Mouse (Mus musculus): ENCODE measurements around the gene Lsm2. TPM values are rescaled to one million over a fixed set of nuclear protein-coding genes. Genes with fewer than 3 reads are reported as not detected.
"Not testable (repeated sequence)": the region's sequence is repeated elsewhere in the genome, so short reads cannot be mapped to it uniquely, and the experiment has no call there.

The Lsm2 gene
- total RNA-seq (2021), result 10 to 100 TPM; 16.3 to 18.0 TPM
- long read RNA-seq, experiment 1, transcript Lsm2-202 (5 exons, 840 nt), result major isoform, 12 of 15 reads
- long read RNA-seq, experiment 1, partial matches to known transcripts, result 0 of 15 reads
- long read RNA-seq, experiment 1, other reads (novel, unspliced or antisense), result 0 of 15 reads
- long read RNA-seq, experiment 2, transcript Lsm2-202 (5 exons, 840 nt), result major isoform, 7 of 8 reads
- long read RNA-seq, experiment 2, partial matches to known transcripts, result 0 of 8 reads
- long read RNA-seq, experiment 2, other reads (novel, unspliced or antisense), result 1 of 8 reads

DNA sequence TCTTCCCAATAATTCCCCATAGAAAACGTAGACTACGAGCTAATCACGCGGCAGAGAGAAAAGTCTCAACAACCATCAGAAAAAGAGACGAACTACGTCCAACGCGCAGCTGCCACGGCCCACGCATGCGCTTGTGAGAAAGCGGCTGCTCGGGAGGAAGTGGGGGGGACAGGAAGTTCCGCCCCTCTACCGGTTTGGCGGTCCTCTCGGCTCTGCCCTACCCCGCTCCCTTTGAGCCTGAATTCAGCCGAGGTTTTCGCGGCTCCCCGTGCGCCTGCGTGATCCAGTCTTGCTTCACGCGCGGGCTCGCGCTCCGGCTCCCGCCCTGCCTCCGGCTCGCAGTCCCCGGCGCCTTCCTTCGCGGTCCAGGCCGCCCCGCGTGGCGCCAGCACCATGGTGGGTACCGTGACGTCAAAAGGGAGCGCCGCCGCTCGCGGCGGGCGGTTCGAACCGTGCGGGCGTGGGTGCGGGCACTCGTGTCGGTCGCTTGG, at the start of gene Lsm2:
Gene Lsm2, plus strand, starts transcription at position 173 of the 491 bp plus-strand sequence.
- DNase-seq, result peak; percentile 95 to 96

DNA sequence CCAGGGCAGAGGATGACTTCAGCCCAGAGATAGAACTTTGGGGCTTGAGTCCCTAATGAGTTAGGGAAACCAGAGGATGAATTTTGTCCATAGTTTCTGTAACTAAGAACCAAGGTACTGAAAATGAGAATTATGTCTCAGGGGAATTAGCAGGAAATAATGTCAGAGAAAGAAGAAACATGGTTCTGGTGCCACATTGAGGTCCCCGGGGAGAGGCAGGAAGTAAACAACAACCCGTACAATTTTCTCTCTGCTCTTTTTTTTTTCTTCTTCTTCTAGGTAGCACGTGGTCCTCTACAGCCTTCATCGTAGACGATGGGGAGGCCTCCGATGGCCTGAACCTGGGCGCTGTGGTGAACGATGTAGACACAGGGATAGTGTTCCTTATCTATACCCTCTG, 49.4 kb upstream of the Lsm2 start:
- DNase-seq, result no peak

DNA sequence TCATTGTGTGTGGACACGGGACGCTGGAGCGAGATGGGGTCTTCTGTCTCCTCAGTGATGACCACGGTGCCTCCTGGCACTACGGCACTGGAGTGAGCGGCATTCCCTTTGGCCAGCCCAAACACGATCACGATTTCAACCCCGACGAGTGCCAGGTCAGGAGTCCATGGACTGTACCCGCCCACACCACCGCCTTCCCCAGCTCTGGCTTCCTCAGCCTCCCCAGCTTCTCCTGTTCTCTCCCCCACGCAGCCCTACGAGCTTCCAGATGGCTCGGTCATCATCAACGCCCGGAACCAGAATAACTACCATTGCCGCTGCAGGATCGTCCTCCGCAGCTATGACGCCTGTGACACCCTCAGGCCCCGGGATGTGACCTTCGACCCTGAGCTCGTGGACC, 47.6 kb upstream of the Lsm2 start:
- DNase-seq, result no peak

DNA sequence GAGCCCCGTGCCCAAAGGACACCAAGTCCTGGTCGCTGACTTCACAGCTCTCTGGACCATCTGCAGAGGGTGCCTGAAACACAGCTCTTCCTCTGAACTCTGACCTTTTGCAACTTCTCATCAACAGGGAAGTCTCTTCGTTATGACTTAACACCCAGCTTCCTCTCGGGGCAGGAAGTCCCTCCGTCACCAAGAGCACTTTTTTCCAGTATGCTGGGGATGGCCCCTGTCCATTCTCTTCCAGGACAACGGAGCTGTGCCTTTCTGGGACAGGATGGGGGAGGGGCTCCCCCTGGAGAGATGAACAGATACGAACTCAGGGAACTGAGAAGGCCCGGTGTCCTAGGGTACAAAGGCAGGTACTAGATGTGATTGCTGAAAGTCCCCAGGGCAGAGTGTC, 46.8 kb upstream of the Lsm2 start:
- peak in 1 of 2 experiments; percentile 53 for DNase-seq

DNA sequence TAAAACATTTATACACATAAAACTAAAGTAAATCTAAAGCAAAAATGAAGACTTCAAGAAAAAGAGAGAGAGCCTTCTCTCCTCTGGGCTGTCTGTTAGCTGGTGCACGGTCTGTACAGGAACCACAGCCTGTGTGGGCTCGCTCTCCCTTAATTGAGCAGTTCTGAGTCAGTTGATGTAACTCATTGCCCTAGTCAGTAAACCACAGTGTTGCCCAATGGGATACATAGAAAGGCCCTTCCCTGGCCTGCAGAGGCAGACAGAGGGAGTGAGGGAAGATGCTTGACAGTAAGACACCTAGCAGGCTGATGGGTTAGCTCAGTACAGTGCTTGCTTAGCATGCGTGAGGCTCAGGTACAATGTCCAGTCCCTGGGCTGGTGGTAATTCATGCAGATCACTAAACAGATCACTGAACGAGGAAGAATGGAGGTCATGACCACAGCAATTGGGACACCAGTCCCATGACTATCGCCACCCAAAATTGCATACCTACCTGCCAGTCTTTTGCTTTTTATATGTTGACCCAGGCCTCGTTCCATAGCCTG, 43.6 kb upstream of the Lsm2 start:
- no peak for DNase-seq

DNA sequence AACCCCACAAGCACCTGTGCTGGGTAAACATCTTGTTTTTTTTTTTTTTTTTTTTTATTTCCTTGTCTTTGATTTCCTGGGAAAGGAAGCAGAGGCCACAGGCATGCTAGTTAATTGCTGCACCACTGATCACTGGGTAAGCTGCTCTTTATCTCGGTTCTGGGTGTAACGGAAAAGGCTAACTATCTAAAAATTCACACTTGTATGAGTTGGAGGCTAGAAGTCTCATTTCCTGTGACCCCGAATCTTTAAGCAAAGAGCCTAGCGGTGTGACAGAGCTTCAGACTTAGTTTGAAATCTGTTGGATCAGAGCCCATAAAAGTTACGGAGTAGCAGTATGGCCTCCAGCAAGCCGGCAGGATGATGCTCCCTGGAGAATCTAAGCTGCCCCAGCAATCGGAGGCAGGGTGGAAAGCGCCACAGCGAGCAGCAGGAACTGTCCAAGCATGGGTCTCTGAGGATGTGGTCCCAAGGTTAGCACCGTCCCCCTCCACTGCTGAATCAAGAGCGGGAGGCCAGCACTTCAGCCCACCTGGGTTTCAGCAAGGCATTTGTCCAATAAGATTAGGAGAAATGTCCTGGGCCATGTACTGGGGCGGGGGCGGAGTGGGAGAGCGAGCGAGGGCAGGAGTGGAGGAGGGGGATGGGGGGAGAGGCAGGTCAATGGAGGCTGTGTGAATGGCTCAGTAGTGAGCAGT, 40.2 kb upstream of the Lsm2 start:
- DNase-seq, result peak; percentile 38 to 62

DNA sequence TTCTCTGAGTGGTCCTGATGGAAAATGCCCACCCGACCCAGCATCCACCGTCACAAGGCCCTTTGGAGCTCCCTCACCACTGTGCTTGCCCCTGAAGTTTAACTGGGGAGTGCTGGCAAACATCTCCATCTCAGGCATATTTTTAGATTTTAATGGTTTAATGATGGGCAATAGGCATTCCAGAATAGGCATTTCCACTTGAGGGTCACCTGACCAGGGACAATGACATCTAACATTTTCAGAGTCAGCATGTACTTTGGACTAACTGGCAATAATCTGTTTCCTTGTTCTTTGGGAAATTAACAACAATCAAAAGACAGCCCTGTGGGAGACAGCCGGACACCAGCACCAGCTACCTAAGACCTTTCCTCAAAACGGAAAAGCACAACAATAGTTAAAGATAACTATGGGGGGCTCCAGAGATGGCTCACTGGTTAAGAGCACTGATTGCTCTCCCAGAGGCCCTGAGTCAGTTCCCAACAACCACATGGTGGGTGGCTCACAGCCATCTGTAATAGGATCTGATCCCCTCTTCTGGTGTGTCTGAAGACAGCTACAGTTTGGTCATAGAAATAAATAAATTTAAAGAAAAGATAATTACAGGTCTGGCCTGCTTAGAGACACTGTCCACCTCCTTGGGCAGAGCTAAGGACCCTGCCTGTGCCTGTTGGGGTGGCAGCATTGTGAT, 38.4 kb upstream of the Lsm2 start:
- no peak for DNase-seq

DNA sequence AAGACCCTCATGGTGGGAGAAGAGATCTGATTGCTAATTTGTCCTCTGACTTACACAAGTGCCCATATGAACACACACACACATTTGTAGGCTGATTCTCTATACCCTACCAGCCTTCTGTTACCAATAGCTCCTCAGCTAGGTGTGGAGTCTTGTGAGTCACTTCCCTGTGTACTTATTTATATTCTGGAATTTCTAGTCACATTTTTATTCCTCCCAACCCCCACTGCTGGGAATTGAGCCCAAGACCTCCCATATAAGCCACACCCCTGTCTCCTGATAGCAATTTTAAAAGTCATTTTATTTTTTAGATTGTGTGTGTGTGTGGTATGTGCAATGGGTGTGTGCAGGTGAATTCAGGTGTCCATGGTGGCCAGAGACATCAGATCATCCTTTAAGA, 37.3 kb upstream of the Lsm2 start:
- DNase-seq, result no peak

DNA sequence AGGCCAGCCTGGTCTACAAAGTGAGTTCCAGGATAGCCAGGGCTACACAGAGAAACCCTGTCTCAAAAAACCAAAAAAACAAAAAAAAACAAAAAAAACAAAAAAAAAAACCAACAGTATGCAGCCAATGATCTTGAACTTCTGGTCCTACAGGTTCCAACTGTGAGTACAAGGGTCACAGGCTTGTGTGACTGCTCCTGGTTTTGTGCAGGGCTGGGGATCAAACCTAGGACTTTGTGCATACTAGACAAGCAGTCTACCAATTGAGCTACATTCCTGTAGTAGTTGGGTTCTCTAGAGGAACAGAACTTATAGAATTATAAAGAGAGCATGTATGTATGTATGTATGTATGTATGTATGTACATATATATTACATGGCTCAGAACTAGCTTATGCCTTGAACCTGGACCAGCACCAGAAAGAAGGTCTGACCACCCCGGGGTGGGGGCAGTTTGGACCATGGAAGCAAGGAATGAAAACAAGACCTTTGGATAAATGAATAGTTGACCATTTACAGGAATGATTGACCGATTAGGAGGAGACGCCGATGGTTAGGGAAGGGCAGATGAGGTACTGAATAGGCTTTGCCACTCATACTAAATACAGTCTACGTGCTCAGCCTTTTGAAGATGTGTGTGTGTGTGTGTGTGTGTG, 35.0 kb upstream of the Lsm2 start:
- DNase-seq, result no peak

DNA sequence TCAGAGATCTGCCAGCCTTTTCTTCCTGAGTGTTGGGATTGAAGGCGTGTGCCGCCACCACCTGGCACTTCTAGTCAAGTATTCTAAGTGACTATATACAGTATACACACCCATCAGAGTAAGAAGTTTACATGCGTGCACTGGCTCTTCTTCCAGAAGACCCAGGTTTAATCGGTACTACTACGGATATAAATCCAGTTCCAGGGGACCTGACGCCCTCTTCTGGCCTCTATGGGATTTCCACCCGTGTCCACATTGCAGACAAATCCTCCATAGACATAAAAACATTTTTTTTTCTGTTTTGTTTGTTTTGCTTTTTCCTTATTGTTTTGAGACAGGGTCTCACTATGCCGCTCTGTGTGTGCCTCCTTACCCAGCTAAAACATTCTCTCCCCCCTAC, 34.1 kb upstream of the Lsm2 start:
- no peak for DNase-seq

DNA sequence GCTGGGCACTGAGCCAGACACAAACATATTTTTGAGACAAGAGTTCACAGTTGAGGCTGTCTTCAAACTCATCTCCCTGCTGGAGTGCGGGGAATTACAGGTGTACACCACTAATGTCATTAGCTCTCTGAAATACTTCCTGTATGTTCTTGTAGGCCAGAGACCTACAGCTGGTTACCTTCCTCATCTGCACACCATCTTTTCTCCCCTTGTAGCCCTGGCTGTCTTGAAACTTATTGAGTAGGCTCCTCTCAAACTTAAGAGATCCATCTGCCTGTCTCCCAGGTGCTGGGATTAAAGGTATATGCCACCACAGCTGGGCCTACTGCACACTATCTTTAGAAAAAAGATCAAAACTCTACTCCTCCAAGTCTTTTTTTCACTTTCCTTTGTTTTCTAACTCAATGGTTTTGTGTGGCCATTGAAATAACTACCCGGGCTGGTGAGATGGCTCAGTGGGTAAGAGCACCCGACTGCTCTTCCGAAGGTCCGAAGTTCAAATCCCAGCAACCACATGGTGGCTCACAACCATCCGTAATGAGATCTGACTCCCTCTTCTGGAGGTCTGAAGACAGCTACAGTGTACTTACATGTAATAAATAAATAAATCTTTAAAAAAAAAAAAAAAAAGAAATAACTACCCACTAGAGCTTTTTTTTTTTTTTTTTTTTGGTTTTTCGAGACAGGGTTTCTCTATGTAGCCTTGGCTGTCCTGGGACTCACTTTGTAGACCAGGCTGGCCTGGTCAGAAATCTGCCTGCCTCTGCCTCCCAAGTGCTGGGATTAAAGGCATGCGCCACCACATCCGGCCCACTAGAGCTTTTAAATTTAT, 32.7 kb upstream of the Lsm2 start:
- not testable (repeated sequence) for DNase-seq

DNA sequence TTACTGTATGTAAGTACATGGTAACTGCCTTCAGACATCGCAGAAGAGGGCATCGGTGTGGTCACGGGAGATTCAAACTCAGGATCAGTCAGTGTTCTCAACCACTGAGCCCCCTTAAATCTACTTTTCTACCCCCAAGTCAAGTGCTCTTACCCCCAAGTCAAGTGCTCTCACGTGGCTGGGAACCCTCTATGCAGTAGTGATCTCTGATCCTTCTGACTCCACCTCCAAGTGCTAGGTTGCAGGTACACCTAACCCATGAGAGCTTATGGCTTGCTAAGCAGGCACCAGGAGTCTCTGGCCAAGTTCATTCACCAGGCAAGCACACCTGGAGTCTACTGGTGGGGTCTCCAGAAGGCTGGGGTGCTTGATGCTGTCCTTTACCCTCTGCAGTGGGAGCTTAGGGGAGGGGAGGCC, 32.1 kb upstream of the Lsm2 start:
- no peak for DNase-seq

DNA sequence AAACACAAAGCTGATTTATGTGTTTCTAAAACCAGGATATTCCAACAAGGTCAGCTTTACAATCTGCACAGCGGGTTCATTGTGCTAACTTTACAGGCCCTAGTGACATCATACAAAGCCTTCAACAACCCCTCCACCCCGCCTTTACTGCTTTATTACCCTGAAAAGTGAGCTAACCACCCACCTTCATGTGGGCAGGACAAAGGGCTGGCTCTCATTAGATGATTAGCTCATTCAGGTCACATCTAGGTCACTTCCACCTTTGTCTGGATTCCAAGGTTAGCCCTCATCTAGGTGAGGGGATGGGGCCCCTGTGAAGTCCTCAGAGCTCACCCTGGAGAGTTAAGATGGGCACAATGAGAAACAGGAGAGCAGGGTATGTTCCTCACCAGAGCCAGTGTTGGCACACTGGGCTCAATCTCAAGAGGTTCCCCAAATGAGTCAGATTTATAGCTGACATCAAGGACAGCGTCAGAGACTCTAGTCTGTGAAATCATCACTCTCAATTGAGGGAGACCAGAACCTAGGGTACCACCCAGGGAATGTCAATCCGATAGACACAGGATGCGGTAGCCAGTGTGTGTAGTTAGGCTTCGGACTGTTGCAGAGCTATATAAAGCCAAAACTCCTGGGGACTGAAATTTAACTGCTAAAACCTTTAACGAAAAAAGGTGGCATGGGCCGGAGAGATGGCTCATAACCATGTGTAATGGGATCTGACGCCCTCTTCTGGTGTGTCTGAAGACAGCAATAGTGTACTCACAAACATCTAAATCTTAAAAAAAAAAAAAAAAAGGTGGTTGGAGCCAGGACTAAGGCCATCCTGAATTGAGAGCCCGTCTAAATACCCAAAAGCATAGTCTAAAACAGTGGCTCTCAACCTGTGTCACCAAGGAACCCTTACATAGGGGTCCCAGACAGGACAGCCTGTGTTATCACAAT, 30.9 kb upstream of the Lsm2 start:
- no peak for DNase-seq

DNA sequence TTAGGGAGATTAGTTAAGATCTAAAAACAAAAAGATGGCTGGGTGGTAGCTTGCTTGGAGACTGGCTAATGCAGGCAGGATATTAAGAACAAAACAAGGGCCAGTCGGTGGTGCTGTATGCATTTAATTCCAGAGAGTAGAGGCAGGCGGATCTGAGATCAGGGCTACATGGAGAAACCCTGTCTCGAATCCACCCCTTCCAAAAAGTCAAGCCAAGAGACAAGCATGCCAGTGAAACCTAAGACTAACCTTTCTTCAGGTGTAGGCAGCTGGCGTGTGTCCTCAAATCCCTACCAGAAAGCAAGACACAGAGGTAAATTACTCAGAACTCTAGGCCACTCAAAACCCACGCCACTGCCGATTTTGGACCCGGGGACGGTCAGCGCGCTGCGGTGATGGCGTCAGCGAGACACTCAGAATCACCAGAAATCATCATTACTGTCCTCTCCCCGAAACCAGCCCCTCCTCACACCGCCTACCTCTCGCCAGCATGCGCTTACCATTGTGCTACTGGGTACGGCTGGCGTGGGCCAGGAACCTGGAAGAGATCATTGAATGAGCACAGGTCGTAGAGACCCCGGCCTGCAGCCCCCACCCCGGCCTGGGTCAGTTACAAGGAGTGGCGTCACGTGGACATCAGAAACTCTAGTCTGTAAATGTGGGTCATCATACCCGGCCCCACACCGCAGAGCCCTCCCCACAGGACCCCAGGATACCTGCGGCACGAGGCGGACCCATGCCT, 29.9 kb upstream of the Lsm2 start:
- no peak for DNase-seq

DNA sequence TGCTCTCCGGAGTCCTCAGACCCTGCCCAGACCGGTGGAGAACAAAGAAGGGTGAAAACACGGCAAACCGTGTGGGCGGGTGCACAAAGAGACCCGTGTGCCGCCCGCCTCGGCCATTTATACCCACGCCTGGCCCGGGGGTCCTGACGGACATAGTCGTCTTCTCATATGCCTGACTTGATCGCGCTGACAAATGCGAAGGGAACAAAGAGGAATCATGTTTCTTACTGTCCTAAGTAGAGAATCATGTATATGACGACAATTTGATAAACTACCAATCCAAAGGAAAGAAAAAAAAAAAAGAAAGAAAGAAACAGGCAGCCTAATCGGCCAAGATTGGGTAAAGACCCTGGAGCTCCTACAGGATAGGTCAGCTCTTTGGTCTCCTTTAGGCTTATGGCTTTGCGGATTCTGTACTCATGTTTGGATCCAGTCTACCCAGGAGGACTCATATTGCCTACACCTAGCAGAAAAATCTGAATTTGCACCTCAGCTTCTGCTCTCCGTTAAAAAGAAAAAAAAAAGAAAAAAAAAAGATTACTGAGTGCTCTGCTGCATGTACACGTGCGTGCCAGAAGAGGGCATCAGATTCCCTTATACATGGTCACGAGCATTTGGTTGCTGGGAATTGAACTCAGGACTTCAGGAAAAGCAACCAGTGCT, 29.2 kb upstream of the Lsm2 start:
- peak; percentile 79 to 93 for DNase-seq

DNA sequence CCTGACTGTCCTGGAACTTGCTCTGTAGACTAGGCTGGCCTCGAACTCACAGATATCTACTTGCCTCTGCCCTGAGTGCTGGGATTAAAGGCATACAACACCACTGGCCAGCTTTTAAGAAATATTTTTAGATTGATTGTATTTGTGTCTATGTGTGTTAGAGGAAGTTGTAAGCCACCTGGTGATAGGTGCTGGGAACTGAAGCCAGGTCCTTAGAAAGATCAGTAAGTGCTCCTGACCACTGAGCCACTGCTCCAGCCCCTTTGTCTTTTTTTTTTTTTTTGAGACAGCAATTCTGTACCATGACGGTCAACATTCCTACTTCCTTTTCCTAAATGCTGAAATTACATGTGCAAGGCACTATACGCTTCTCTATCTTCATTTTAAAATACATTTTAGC, 28.4 kb upstream of the Lsm2 start:
- no peak for DNase-seq

DNA sequence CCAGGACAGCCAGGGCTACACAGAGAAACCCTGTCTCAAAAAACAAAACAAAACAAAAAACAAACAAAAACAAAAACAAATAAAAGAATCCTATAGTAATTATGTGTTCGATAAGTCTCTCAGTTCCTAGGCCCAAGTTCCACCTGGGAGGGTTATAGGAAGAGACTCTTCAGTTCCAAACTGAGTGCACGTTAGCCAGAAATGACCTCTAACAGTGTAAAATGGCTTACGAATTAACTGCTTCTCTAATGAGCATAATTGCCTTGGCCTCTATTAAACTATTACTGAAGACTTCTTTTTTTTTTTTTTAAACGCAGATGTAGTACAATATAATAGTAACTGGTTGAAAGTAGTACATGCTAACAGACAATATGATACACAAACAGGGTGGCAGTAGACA, 27.8 kb upstream of the Lsm2 start:
- no peak for DNase-seq

DNA sequence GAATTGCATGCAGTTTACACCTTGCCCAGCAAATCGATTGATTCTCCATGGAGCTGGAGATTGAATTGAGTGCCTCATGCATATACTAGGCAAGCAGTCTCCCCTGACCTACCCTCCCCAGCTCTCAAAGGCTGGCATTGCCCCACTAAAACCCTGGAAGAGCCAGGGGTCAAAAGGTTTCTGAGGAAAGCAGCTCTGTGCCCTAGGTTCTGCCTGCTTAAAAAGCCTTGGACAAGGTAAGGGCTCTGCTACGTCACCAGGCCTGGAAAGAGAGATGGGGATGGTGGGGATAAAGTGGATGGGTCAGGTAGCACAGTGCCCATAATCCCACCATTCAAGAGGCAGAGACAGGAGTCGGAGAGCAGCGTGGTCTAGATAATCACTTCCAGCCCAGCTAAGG, 26.8 kb upstream of the Lsm2 start:
- no peak for DNase-seq

DNA sequence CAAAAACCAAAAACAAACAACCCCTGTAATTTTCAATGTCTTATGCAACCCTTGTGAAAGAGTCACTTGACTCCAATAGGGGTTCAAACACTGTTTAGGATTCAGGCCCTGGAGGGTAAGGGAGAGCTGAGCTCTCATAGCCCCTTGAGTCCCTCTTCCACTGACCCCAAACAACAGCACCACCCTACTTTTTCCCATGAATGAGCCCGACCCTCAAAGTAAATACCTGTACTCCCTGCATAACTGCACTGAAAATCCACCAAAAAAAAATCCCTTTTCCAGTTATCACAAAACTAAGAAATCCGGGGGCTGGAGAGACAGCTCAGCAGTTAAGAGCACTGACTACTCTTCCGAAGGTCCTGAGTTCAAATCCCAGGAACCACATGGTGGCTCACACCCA, 25.8 kb upstream of the Lsm2 start:
- DNase-seq, result no peak
